Mouse (Mus musculus) midbrain, embryonic 16.5 days (tissue): ENCODE results near the gene Smim6. TPM values are rescaled to one million over a fixed set of nuclear protein-coding genes. Genes with fewer than 3 reads are reported as not detected.
A peak's percentile ranks its signal among the peaks of the same experiment; 100 is the strongest.

Experiments used
- ATAC-seq: fragments of 200-750 bp; cut with Nextera tagmentation; 2 replicates; pipeline ENCODE4 v1.8.0; 2017; ENCODE audit warnings: moderate TSS enrichment
- H3K27ac ChIP-seq: fragments of 300-500 bp; sonication (generic); 2 replicates; pipeline ENCODE4 v1.5.1; 2014; ENCODE audit warnings: mild to moderate bottlenecking, low read length, mixed read lengths
- H3K27me3 ChIP-seq: fragments of 300-500 bp; sonication (generic); 2 replicates; pipeline ENCODE4 v1.6.1; 2014; ENCODE audit warnings: low read depth, low read length, mixed read lengths; ENCODE audit not compliant: control insufficient read depth, insufficient read depth
- H3K36me3 ChIP-seq: fragments of 300-500 bp; sonication (generic); 2 replicates; pipeline ENCODE4 v1.6.1; 2014; ENCODE audit warnings: mild to moderate bottlenecking, low read length, moderate library complexity, mixed read lengths; ENCODE audit not compliant: control insufficient read depth, insufficient read depth
- H3K4me1 ChIP-seq: fragments of 300-500 bp; sonication (generic); 2 replicates; pipeline ENCODE4 v1.6.1; 2014; ENCODE audit warnings: mild to moderate bottlenecking, low read length, mixed read lengths; ENCODE audit not compliant: control insufficient read depth, insufficient read depth
- H3K4me2 ChIP-seq: fragments of 300-500 bp; sonication (generic); 2 replicates; pipeline ENCODE4 v1.6.1; 2014; ENCODE audit warnings: mild to moderate bottlenecking, low read length, mixed read lengths
- H3K4me3 ChIP-seq: fragments of 300-500 bp; sonication (generic); 2 replicates; pipeline ENCODE4 v1.5.1; 2014; ENCODE audit warnings: low read depth, mild to moderate bottlenecking, low read length, moderate library complexity, mixed read lengths
- H3K9ac ChIP-seq: fragments of 300-500 bp; sonication (generic); 2 replicates; pipeline ENCODE4 v1.6.1; 2014; ENCODE audit warnings: low read depth, low read length, mixed read lengths
- H3K9me3 ChIP-seq: fragments of 300-500 bp; sonication (generic); replicated peaks from 2 replicates; pipeline ENCODE4 v1.6.1; 2014; ENCODE audit warnings: mild to moderate bottlenecking, low read length, mixed read lengths; ENCODE audit not compliant: control insufficient read depth, poor library complexity, severe bottlenecking
- WGBS: fragments of 180-500 bp; shearing (Covaris S2); extraction: QIAGEN DNeasy Blood & Tissue Kit; methylation state at CpG from one replicate; pipeline ENCODE4 v1.1.7; 2014; 5-methylcytosine and 5-hydroxymethylcytosine counted together
- polyA plus RNA-seq: library from polyadenylated mRNA; unstranded; fragments of >200 nt; fragmentation: Nextera tagmentation; extraction: Ambion mirVana; gene quantifications from 2 replicates; pipeline ENCODE4 v1.2.1, GENCODE M21; 2015

The Smim6 gene
- polyA plus RNA-seq, 1 experiment from 2014 or later, result 0.44 TPM

GRCm38 (mm10) chr11:115920110-115920818 is 8.4 kb downstream of the Smim6 start:
- peaks cover 7% of the 10 kb centered on the region for H3K36me3 ChIP-seq
- 43% methylated on average over 6 of the region's 6 CpGs for WGBS

GRCm38 (mm10) chr11:115921986-115922385 is 10.2 kb downstream of the Smim6 start:
- no peaks in the 10 kb centered on the region for H3K9me3 ChIP-seq
- WGBS, result 100% methylated on average over 1 of the region's 1 CpGs
- no peak for ATAC-seq
- no peak overlapping the region for H3K4me3 ChIP-seq
- no peaks in the 10 kb centered on the region for H3K4me1 ChIP-seq
- no peaks in the 10 kb centered on the region for H3K27me3 ChIP-seq
- no peak overlapping the region for H3K4me2 ChIP-seq
- H3K27ac ChIP-seq, result no peak overlapping the region
- 0 out of 2 replicates have a peak, but pooled peaks cover 3% of the 10 kb centered on the region for H3K36me3 ChIP-seq
- no peak overlapping the region for H3K9ac ChIP-seq

More at GRCm38 (mm10) chr11:115920110-115920818, 8.4 kb downstream of the Smim6 start:
- Histone ChIP-seq H3K27me3 (no peaks in the 10 kb centered on the region), H3K4me3 (no peak overlapping the region), H3K9me3 (no peaks in the 10 kb centered on the region), H3K4me1 (no peaks in the 10 kb centered on the region), H3K9ac (no peak overlapping the region), H3K27ac (no peak overlapping the region), H3K4me2 (no peak overlapping the region)
- no peak for ATAC-seq

GRCm38 (mm10) chr11:115929031-115929430 is 17.2 kb downstream of the Smim6 start:
- peaks cover 15% of the 10 kb centered on the region for H3K4me1 ChIP-seq
- no peak overlapping the region for H3K4me2 ChIP-seq
- WGBS, result 90% methylated on average over 8 of the region's 8 CpGs
- H3K9me3 ChIP-seq, result no peaks in the 10 kb centered on the region
- H3K36me3 ChIP-seq, result 0 out of 2 replicates have a peak, but pooled peaks cover 4% of the 10 kb centered on the region
- H3K27me3 ChIP-seq, result no peaks in the 10 kb centered on the region
- H3K27ac ChIP-seq, result no peak overlapping the region
- no peak overlapping the region for H3K9ac ChIP-seq
- no peak for ATAC-seq
- no peak overlapping the region for H3K4me3 ChIP-seq

- Histone ChIP-seq H3K9me3 (no peaks in the 10 kb centered on the region), H3K4me1 (peaks cover 23% of the 10 kb centered on the region), H3K9ac (no peak overlapping the region), H3K4me3 (no peak overlapping the region), H3K27ac (no peak overlapping the region), H3K4me2 (no peak overlapping the region), H3K36me3 (0 out of 2 replicates have a peak, but pooled peaks cover 4% of the 10 kb centered on the region), H3K27me3 (no peaks in the 10 kb centered on the region)
- no peak for ATAC-seq
- 85% methylated on average over 2 of the region's 3 CpGs for WGBS
Observed at GRCm38 (mm10) chr11:115929818-115930217, 18.0 kb downstream of the Smim6 start.

GRCm38 (mm10) chr11:115931235-115931634 is 19.4 kb downstream of the Smim6 start:
- WGBS, result 81% methylated on average over 3 of the region's 3 CpGs
- peaks cover 30% of the 10 kb centered on the region for H3K4me1 ChIP-seq
- no peak overlapping the region for H3K4me3 ChIP-seq
- no peaks in the 10 kb centered on the region for H3K9me3 ChIP-seq
- no peaks in the 10 kb centered on the region for H3K27me3 ChIP-seq
- no peak overlapping the region for H3K4me2 ChIP-seq
- no peak overlapping the region for H3K27ac ChIP-seq
- ATAC-seq, result no peak
- H3K9ac ChIP-seq, result no peak overlapping the region
- H3K36me3 ChIP-seq, result 0 out of 2 replicates have a peak, but pooled peaks cover 4% of the 10 kb centered on the region

GRCm38 (mm10) chr11:115933108-115933746 is 21.4 kb downstream of the Smim6 start, which contains the start of the genes Sap30bp and Recql5:
Sap30bp (plus strand) TSS chr11:115933282.
Recql5 (minus strand) TSS chr11:115933477.
- Histone ChIP-seq H3K27ac (peak within 1 kb of the TSS; percentile 70), H3K9ac (peak within 1 kb of the TSS; percentile 78), H3K4me1 (peaks cover 30% of the 10 kb centered on the region), H3K27me3 (no peaks in the 10 kb centered on the region), H3K4me3 (peak within 1 kb of the TSS; percentile 88), H3K4me2 (peak within 1 kb of the TSS; percentile 96), H3K36me3 (peaks cover 2% of the 10 kb centered on the region), H3K9me3 (no peaks in the 10 kb centered on the region)
- ATAC-seq, result peak; percentile 99
- WGBS, result under 1% methylated on average over 28 of the region's 28 CpGs

GRCm38 (mm10) chr11:115933747-115934110 is 21.9 kb downstream of the Smim6 start:
- no peaks in the 10 kb centered on the region for H3K9me3 ChIP-seq
- peaks cover 30% of the 10 kb centered on the region for H3K4me1 ChIP-seq
- no peaks in the 10 kb centered on the region for H3K27me3 ChIP-seq
- H3K36me3 ChIP-seq, result peaks cover 4% of the 10 kb centered on the region
- WGBS, result 1% methylated on average over 16 of the region's 16 CpGs
- peak overlapping the region; percentile 78 for H3K9ac ChIP-seq
- peak; percentile 57 for ATAC-seq
- H3K27ac ChIP-seq, result peak overlapping the region; percentile 70
- H3K4me3 ChIP-seq, result peak overlapping the region; percentile 88
- H3K4me2 ChIP-seq, result peak overlapping the region; percentile 96

- Histone ChIP-seq H3K9me3 (no peaks in the 10 kb centered on the region), H3K27ac (no peak overlapping the region), H3K9ac (no peak overlapping the region), H3K36me3 (peaks cover 12% of the 10 kb centered on the region), H3K4me1 (peaks cover 7% of the 10 kb centered on the region), H3K4me2 (no peak overlapping the region), H3K27me3 (no peaks in the 10 kb centered on the region), H3K4me3 (no peak overlapping the region)
- WGBS, result 41% methylated on average over 6 of the region's 6 CpGs
- ATAC-seq, result no peak
Observed at GRCm38 (mm10) chr11:115939690-115940329, 28.0 kb downstream of the Smim6 start.

- Histone ChIP-seq H3K9ac (no peak overlapping the region), H3K4me1 (no peaks in the 10 kb centered on the region), H3K27me3 (no peaks in the 10 kb centered on the region), H3K4me3 (no peak overlapping the region), H3K36me3 (peaks cover 18% of the 10 kb centered on the region), H3K9me3 (no peaks in the 10 kb centered on the region), H3K4me2 (no peak overlapping the region), H3K27ac (no peak overlapping the region)
- 94% methylated on average over 7 of the region's 7 CpGs for WGBS
- ATAC-seq, result no peak
Observed at GRCm38 (mm10) chr11:115941980-115942379, 30.2 kb downstream of the Smim6 start.
